Mouse (Mus musculus): ENCODE measurements around the gene Zp1. TPM values are rescaled to one million over a fixed set of nuclear protein-coding genes. Genes with fewer than 3 reads are reported as not detected.

Gene Zp1
- total and polyA plus RNA-seq, 2 experiments from 2014 or later, result 0.82 to 1.4 TPM

GRCm38 (mm10) chr19:10924220-10924619 is 3.8 kb upstream of the Zp1 start:
- no peak overlapping the region for H3K4me3 ChIP-seq (ENCODE audit: low read depth, low read length)
- H3K4me1 ChIP-seq (ENCODE audit: insufficient read depth, low read length), result no peaks in the 10 kb centered on the region
- no peak overlapping the region for H3K9ac ChIP-seq (replicated peaks; ENCODE audit: low read length, poor library complexity, severe bottlenecking)
- ATAC-seq (ENCODE audit: low FRiP score) (no peak), DNase-seq (ENCODE audit: low spot score) (no peak)
- TF ChIP-seq CTCF (IDR thresholded peaks at IDR 0.05), result no peak
- H3K27me3 ChIP-seq (ENCODE audit: insufficient read depth, low read length), result no peaks in the 10 kb centered on the region
- H3K9me3 ChIP-seq (ENCODE audit: low read length), result no peaks in the 10 kb centered on the region
- H3K27ac ChIP-seq (ENCODE audit: low read depth, low read length), result no peak overlapping the region
- WGBS, result 77% methylated on average over 4 of the region's 4 CpGs
- H3K36me3 ChIP-seq (ENCODE audit: insufficient read depth, low read length), result no peaks in the 10 kb centered on the region
- H3K4me2 ChIP-seq (ENCODE audit: low read depth, low read length, poor library complexity, severe bottlenecking), result no peak overlapping the region

- H3K27me3 ChIP-seq (ENCODE audit: insufficient read depth, low read length), result no peaks in the 10 kb centered on the region
- H3K27ac ChIP-seq (ENCODE audit: low read depth, low read length), result no peak overlapping the region
- DNase-seq (ENCODE audit: low spot score) (no peak), ATAC-seq (ENCODE audit: low FRiP score) (no peak)
- H3K36me3 ChIP-seq (ENCODE audit: insufficient read depth, low read length), result no peaks in the 10 kb centered on the region
- no peaks in the 10 kb centered on the region for H3K9me3 ChIP-seq (ENCODE audit: low read length)
- H3K4me3 ChIP-seq (ENCODE audit: low read depth, low read length), result no peak overlapping the region
- WGBS, result 82% methylated on average over 3 of the region's 3 CpGs
- no peak overlapping the region for H3K4me2 ChIP-seq (ENCODE audit: low read depth, low read length, poor library complexity, severe bottlenecking)
- H3K4me1 ChIP-seq (ENCODE audit: insufficient read depth, low read length), result peaks cover 6% of the 10 kb centered on the region; the same call in 1 of the 2 replicates
- no peak for TF ChIP-seq CTCF (IDR thresholded peaks at IDR 0.05)
- no peak overlapping the region for H3K9ac ChIP-seq (replicated peaks; ENCODE audit: low read length, poor library complexity, severe bottlenecking)
These were observed 626 bp upstream of the Zp1 start for GRCm38 (mm10) chr19:10921058-10921457.

- Histone ChIP-seq H3K27me3 (ENCODE audit: insufficient read depth, low read length) (no peaks in the 10 kb centered on the region), H3K9me3 (ENCODE audit: low read length) (no peaks in the 10 kb centered on the region), H3K27ac (ENCODE audit: low read depth, low read length) (peak overlapping the region; percentile 8), H3K4me2 (ENCODE audit: low read depth, low read length, poor library complexity, severe bottlenecking) (no peak overlapping the region), H3K36me3 (ENCODE audit: insufficient read depth, low read length) (no peaks in the 10 kb centered on the region), H3K9ac (replicated peaks; ENCODE audit: low read length, poor library complexity, severe bottlenecking) (no peak overlapping the region), H3K4me1 (ENCODE audit: insufficient read depth, low read length) (peaks cover 6% of the 10 kb centered on the region; the same call in 1 of the 2 replicates), H3K4me3 (ENCODE audit: low read depth, low read length) (no peak overlapping the region)
- no peak for TF ChIP-seq CTCF (IDR thresholded peaks at IDR 0.05)
- 81% methylated on average over 10 of the region's 10 CpGs for WGBS
- DNase-seq (ENCODE audit: low spot score), result peak; percentile 60
- peak; percentile 66 for ATAC-seq (ENCODE audit: low FRiP score)
These were observed 2.0 kb downstream of the Zp1 start for GRCm38 (mm10) chr19:10918321-10918991.

GRCm38 (mm10) chr19:10916506-10916905 is 3.9 kb downstream of the Zp1 start:
- 71% methylated on average over 5 of the region's 5 CpGs for WGBS
- TF ChIP-seq CTCF (IDR thresholded peaks at IDR 0.05), result no peak

GRCm38 (mm10) chr19:10914870-10915269 is 5.6 kb downstream of the Zp1 start:
- Histone ChIP-seq H3K4me2 (ENCODE audit: low read depth, low read length, poor library complexity, severe bottlenecking) (no peak overlapping the region), H3K9ac (replicated peaks; ENCODE audit: low read length, poor library complexity, severe bottlenecking) (no peak overlapping the region), H3K36me3 (ENCODE audit: insufficient read depth, low read length) (no peaks in the 10 kb centered on the region), H3K4me3 (ENCODE audit: low read depth, low read length) (no peak overlapping the region), H3K4me1 (ENCODE audit: insufficient read depth, low read length) (peaks cover 6% of the 10 kb centered on the region; the same call in 1 of the 2 replicates), H3K9me3 (ENCODE audit: low read length) (no peaks in the 10 kb centered on the region), H3K27ac (ENCODE audit: low read depth, low read length) (no peak overlapping the region), H3K27me3 (ENCODE audit: insufficient read depth, low read length) (no peaks in the 10 kb centered on the region)
- DNase-seq (ENCODE audit: low spot score) (no peak), ATAC-seq (ENCODE audit: low FRiP score) (no peak)
- TF ChIP-seq CTCF (IDR thresholded peaks at IDR 0.05), result no peak
- WGBS, result 77% methylated on average over 2 of the region's 2 CpGs

More at GRCm38 (mm10) chr19:10916506-10916905, 3.9 kb downstream of the Zp1 start:
- DNase-seq (ENCODE audit: low spot score) (no peak), ATAC-seq (ENCODE audit: low FRiP score) (no peak)
- H3K4me1 ChIP-seq (ENCODE audit: insufficient read depth, low read length), result peaks cover 6% of the 10 kb centered on the region; the same call in 1 of the 2 replicates
- no peaks in the 10 kb centered on the region for H3K36me3 ChIP-seq (ENCODE audit: insufficient read depth, low read length)
- no peak overlapping the region for H3K9ac ChIP-seq (replicated peaks; ENCODE audit: low read length, poor library complexity, severe bottlenecking)
- no peak overlapping the region for H3K27ac ChIP-seq (ENCODE audit: low read depth, low read length)
- no peak overlapping the region for H3K4me2 ChIP-seq (ENCODE audit: low read depth, low read length, poor library complexity, severe bottlenecking)
- no peak overlapping the region for H3K4me3 ChIP-seq (ENCODE audit: low read depth, low read length)
- no peaks in the 10 kb centered on the region for H3K9me3 ChIP-seq (ENCODE audit: low read length)
- no peaks in the 10 kb centered on the region for H3K27me3 ChIP-seq (ENCODE audit: insufficient read depth, low read length)

GRCm38 (mm10) chr19:10914291-10914690 is 6.1 kb downstream of the Zp1 start:
- H3K9ac ChIP-seq (replicated peaks; ENCODE audit: low read length, poor library complexity, severe bottlenecking), result no peak overlapping the region
- no peak for DNase-seq (ENCODE audit: low spot score)
- peaks cover 6% of the 10 kb centered on the region; the same call in 1 of the 2 replicates for H3K4me1 ChIP-seq (ENCODE audit: insufficient read depth, low read length)
- TF ChIP-seq CTCF (IDR thresholded peaks at IDR 0.05), result no peak
- no peaks in the 10 kb centered on the region for H3K36me3 ChIP-seq (ENCODE audit: insufficient read depth, low read length)
- no peak overlapping the region for H3K27ac ChIP-seq (ENCODE audit: low read depth, low read length)
- ATAC-seq (ENCODE audit: low FRiP score), result no peak
- no peaks in the 10 kb centered on the region for H3K27me3 ChIP-seq (ENCODE audit: insufficient read depth, low read length)
- H3K9me3 ChIP-seq (ENCODE audit: low read length), result no peaks in the 10 kb centered on the region
- no peak overlapping the region for H3K4me3 ChIP-seq (ENCODE audit: low read depth, low read length)
- WGBS, result 78% methylated on average over 7 of the region's 7 CpGs
- no peak overlapping the region for H3K4me2 ChIP-seq (ENCODE audit: low read depth, low read length, poor library complexity, severe bottlenecking)

Data from midbrain, postnatal 0 days (tissue).